29 mouse cellular contexts compared by ENCODE assay signal in the genomic region with DNA sequence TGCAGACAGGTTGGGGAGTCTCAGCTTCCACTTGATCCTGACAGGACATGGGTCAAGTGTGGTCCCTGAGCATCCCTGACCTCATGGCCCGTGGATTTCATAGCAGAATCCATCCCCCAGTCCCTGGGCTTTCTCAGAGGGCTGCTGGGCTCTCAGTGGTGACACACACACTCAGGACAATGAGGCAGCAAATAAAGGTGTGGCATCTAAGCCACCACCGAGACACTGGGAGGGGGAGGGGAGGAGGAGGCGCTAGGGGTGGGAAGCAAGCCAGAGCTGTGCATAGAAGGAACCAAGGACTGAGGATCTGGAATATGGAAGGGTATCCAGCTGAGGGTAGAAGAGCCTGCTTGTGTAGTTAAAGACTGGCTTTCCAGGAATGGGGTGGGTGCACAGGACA. TPM values are rescaled to one million over a fixed set of nuclear protein-coding genes. Genes with fewer than 3 reads are reported as not detected.
A peak's percentile ranks its signal among the peaks of the same experiment; 100 is the strongest.
DNase-seq lines count a peak whose midpoint lies in the region; ATAC-seq and TF ChIP-seq lines count a peak whose summit lies in the region.
"Had no signal": no experiment of that assay in that cellular context is flagged by ENCODE, and none has a peak within 500 bp of the region (broad histone marks: within the 10 kb centered on the region; RNA-seq: fewer than 3 reads in every experiment).

No protein-coding gene starts in this region.

- H3K9ac ChIP-seq in kidney, embryonic 15.5 days = no peak overlapping the region
- no peak overlapping the region for H3K9ac ChIP-seq in intestine, embryonic 15.5 days
- H3K9ac ChIP-seq in stomach, embryonic 16.5 days (ENCODE audit: low read length) = no peak overlapping the region
- H3K9ac ChIP-seq: embryonic facial prominence, embryonic 13.5 days; heart, embryonic 15.5 days; hindbrain, embryonic 12.5 days; limb, embryonic 13.5 days; liver, embryonic 13.5 days; midbrain, embryonic 12.5 days; neural tube, embryonic 15.5 days had no signal

- no peaks in the 10 kb centered on the region for H3K27me3 ChIP-seq in kidney, embryonic 15.5 days
- H3K27me3 ChIP-seq in embryonic facial prominence, embryonic 10.5 days (replicated peaks; ENCODE audit: low read depth, poor library complexity, severe bottlenecking) = peaks cover 14% of the 10 kb centered on the region; the same call in 1 of the 2 replicates
- H3K27me3 ChIP-seq in intestine, embryonic 15.5 days (replicated peaks) = no peaks in the 10 kb centered on the region
- H3K27me3 ChIP-seq in stomach, embryonic 16.5 days (ENCODE audit: control insufficient read depth, insufficient read depth, low read length) = no peaks in the 10 kb centered on the region
- H3K27me3 ChIP-seq: hindbrain, embryonic 12.5 days; limb, embryonic 13.5 days; liver, embryonic 13.5 days; neural tube, embryonic 15.5 days had no signal

- H3K36me3 ChIP-seq in kidney, embryonic 15.5 days = no peaks in the 10 kb centered on the region
- H3K36me3 ChIP-seq in embryonic facial prominence, embryonic 10.5 days (replicated peaks) = no peaks in the 10 kb centered on the region
- no peaks in the 10 kb centered on the region for H3K36me3 ChIP-seq in intestine, embryonic 15.5 days
- H3K36me3 ChIP-seq in stomach, embryonic 16.5 days (ENCODE audit: control insufficient read depth, insufficient read depth, low read length) = no peaks in the 10 kb centered on the region
- H3K36me3 ChIP-seq: embryonic facial prominence, embryonic 13.5 days; heart, embryonic 15.5 days; hindbrain, embryonic 12.5 days; limb, embryonic 13.5 days; liver, embryonic 13.5 days; midbrain, embryonic 12.5 days; neural tube, embryonic 15.5 days had no signal

- DNase-seq in kidney, postnatal 25 days = no peak
- no peak for DNase-seq in embryonic facial prominence, embryonic 10.5 days (ENCODE audit: low spot score)
- DNase-seq in lung, postnatal 25 days (ENCODE audit: low spot score) = no peak
- no peak for DNase-seq in lung, adult 2 months
- DNase-seq: adrenal gland, postnatal 14 days; cerebellum, adult 11-12 months; cerebellum, adult 9-11 months; embryo, embryonic 11 days; gastrocnemius, postnatal 10 days; kidney, adult 8-10 months; kidney, postnatal 10 days; layer of hippocampus, adult 9-11 months; liver, embryonic 13.5 days; lung, adult 18-20 months; lung, postnatal 36 days; retina, postnatal 1 day; right cerebral cortex, postnatal 14 days; thymus, postnatal 4 days had no signal

- no peak for TF ChIP-seq POLR2A in lung, adult 2 months (IDR thresholded peaks at IDR 0.05; ENCODE audit: borderline replicate concordance, extremely low read depth, low read depth, low read length)

- 0 out of 2 replicates have a peak, but pooled peaks have one; percentile 11 for ATAC-seq in kidney, embryonic 15.5 days (replicated peaks; ENCODE audit: low FRiP score)
- peak; percentile 53 for ATAC-seq in intestine, embryonic 15.5 days
- peak; percentile 54; the same call in 1 of the 2 replicates for ATAC-seq in stomach, embryonic 16.5 days (ENCODE audit: insufficient read depth, low FRiP score)
- ATAC-seq: CD4-positive, CD25-positive, alpha-beta regulatory T cell, adult 4 months; forebrain, embryonic 16.5 days had no signal

- WGBS in kidney, embryonic 15.5 days = 52% methylated on average over 3 of the region's 3 CpGs
- 46% methylated on average over 3 of the region's 3 CpGs for WGBS in embryonic facial prominence, embryonic 10.5 days
- 29% methylated on average over 3 of the region's 3 CpGs for WGBS in intestine, embryonic 15.5 days
- WGBS in stomach, embryonic 16.5 days = 38% methylated on average over 3 of the region's 3 CpGs
- 35% methylated on average over 3 of the region's 3 CpGs for WGBS in lung, adult 2 months

- H3K27ac ChIP-seq in kidney, embryonic 15.5 days = no peak overlapping the region
- 0 out of 2 replicates have a peak overlapping the region, but pooled peaks have one; percentile 4 for H3K27ac ChIP-seq in embryonic facial prominence, embryonic 10.5 days (replicated peaks)
- no peak overlapping the region for H3K27ac ChIP-seq in intestine, embryonic 15.5 days
- H3K27ac ChIP-seq in stomach, embryonic 16.5 days (ENCODE audit: low read length) = no peak overlapping the region
- H3K27ac ChIP-seq: embryonic facial prominence, embryonic 13.5 days; heart, embryonic 15.5 days; hindbrain, embryonic 12.5 days; limb, embryonic 13.5 days; liver, embryonic 13.5 days; midbrain, embryonic 12.5 days; neural tube, embryonic 15.5 days had no signal

- H3K4me2 ChIP-seq in kidney, embryonic 15.5 days = no peak overlapping the region
- H3K4me2 ChIP-seq in intestine, embryonic 15.5 days (replicated peaks) = no peak overlapping the region
- no peak overlapping the region for H3K4me2 ChIP-seq in stomach, embryonic 16.5 days (ENCODE audit: low read depth, low read length)
- H3K4me2 ChIP-seq: embryonic facial prominence, embryonic 13.5 days; heart, embryonic 15.5 days; hindbrain, embryonic 12.5 days; limb, embryonic 13.5 days; liver, embryonic 13.5 days; midbrain, embryonic 12.5 days; neural tube, embryonic 15.5 days had no signal

- no peaks in the 10 kb centered on the region for H3K9me3 ChIP-seq in kidney, embryonic 15.5 days (replicated peaks)
- H3K9me3 ChIP-seq in embryonic facial prominence, embryonic 10.5 days = 0 out of 2 replicates have a peak, but pooled peaks cover 5% of the 10 kb centered on the region
- H3K9me3 ChIP-seq in intestine, embryonic 15.5 days = no peaks in the 10 kb centered on the region
- no peaks in the 10 kb centered on the region for H3K9me3 ChIP-seq in stomach, embryonic 16.5 days (replicated peaks; ENCODE audit: control insufficient read depth, low read length)
- H3K9me3 ChIP-seq: embryonic facial prominence, embryonic 13.5 days; heart, embryonic 15.5 days; hindbrain, embryonic 12.5 days; limb, embryonic 13.5 days; liver, embryonic 13.5 days; neural tube, embryonic 15.5 days had no signal

- TF ChIP-seq CTCF in lung, adult 2 months (IDR thresholded peaks at IDR 0.05; ENCODE audit: insufficient read depth, low read length) = no peak

- no peaks in the 10 kb centered on the region for H3K4me1 ChIP-seq in kidney, embryonic 15.5 days
- peaks cover 32% of the 10 kb centered on the region for H3K4me1 ChIP-seq in embryonic facial prominence, embryonic 10.5 days
- H3K4me1 ChIP-seq in intestine, embryonic 15.5 days (replicated peaks) = peaks cover 4% of the 10 kb centered on the region; the same call in 1 of the 2 replicates
- no peaks in the 10 kb centered on the region for H3K4me1 ChIP-seq in stomach, embryonic 16.5 days (ENCODE audit: control insufficient read depth, insufficient read depth, low read length)
- H3K4me1 ChIP-seq in lung, adult 2 months (ENCODE audit: control insufficient read depth, insufficient read depth, low read length) = no peaks in the 10 kb centered on the region
- H3K4me1 ChIP-seq: heart, embryonic 15.5 days; limb, embryonic 13.5 days; liver, embryonic 13.5 days; neural tube, embryonic 15.5 days had no signal

- no peak overlapping the region for H3K4me3 ChIP-seq in kidney, embryonic 15.5 days (replicated peaks)
- H3K4me3 ChIP-seq in embryonic facial prominence, embryonic 10.5 days = no peak overlapping the region
- no peak overlapping the region for H3K4me3 ChIP-seq in intestine, embryonic 15.5 days (replicated peaks)
- no peak overlapping the region for H3K4me3 ChIP-seq in stomach, embryonic 16.5 days (replicated peaks; ENCODE audit: low read length)
- no peak overlapping the region for H3K4me3 ChIP-seq in lung, adult 2 months (replicated peaks; ENCODE audit: extremely low read depth, low read depth, low read length)
- H3K4me3 ChIP-seq: embryonic facial prominence, embryonic 13.5 days; heart, embryonic 15.5 days; hindbrain, embryonic 12.5 days; limb, embryonic 13.5 days; liver, embryonic 13.5 days; midbrain, embryonic 12.5 days; neural tube, embryonic 15.5 days had no signal

RNA-seq across cellular contexts. Expression of a gene that starts 11.2 kb away (rescaled TPM):
- 4.9 and 5.5 TPM in 2 replicates for polyA plus RNA-seq in kidney, embryonic 15.5 days (2015; fragmentation: Nextera tagmentation; extraction: Ambion mirVana)
- 2.6 and 3.2 TPM in 2 replicates for polyA plus RNA-seq in embryonic facial prominence, embryonic 10.5 days (2016; fragmentation: Nextera tagmentation; extraction: Ambion mirVana)
- 4.1 and 4.3 TPM in 2 replicates for polyA plus RNA-seq in intestine, embryonic 15.5 days (2015; fragmentation: Nextera tagmentation; extraction: Ambion mirVana)
- 2.3 and 2.5 TPM in 2 replicates for polyA plus RNA-seq in stomach, embryonic 16.5 days (2015; fragmentation: Nextera tagmentation; extraction: Ambion mirVana)
- 3.4 and 6.1 TPM in 2 replicates for polyA plus RNA-seq in lung, adult 2 months (2012; rRNA removed)
- polyA plus RNA-seq: CD4-positive, CD25-positive, alpha-beta regulatory T cell, adult 4 months had no signal
